Mouse (Mus musculus) limb, embryonic 14.5 days (tissue): ENCODE measurements around the gene Wdr4. TPM values are rescaled to one million over a fixed set of nuclear protein-coding genes. Genes with fewer than 3 reads are reported as not detected.

Experiments
- ATAC-seq: fragments of 200-750 bp; cut with Nextera tagmentation; 2 replicates; pipeline ENCODE4 v1.8.0; 2017; ENCODE audit warnings: low read depth, moderate number of reproducible peaks, moderate TSS enrichment; ENCODE audit not compliant: low FRiP score
- DNase-seq: peaks from one replicate; pipeline ENCODE4 v3.0.0-alpha.2; 2015; ENCODE audit warnings: low spot score
- H3K27ac ChIP-seq: fragments of 300-500 bp; sonication (generic); replicated peaks from 2 replicates; pipeline ENCODE4 v1.5.1; 2014; ENCODE audit warnings: low read depth, mild to moderate bottlenecking, low read length, moderate library complexity, mixed read lengths
- H3K27me3 ChIP-seq: fragments of 300-500 bp; sonication (generic); 2 replicates; pipeline ENCODE4 v1.6.1; 2014; ENCODE audit warnings: low read length, mixed read lengths; ENCODE audit not compliant: control insufficient read depth, insufficient read depth
- H3K36me3 ChIP-seq: fragments of 300-500 bp; sonication (generic); 2 replicates; pipeline ENCODE4 v1.6.1; 2014; ENCODE audit warnings: mild to moderate bottlenecking, low read length, moderate library complexity, mixed read lengths; ENCODE audit not compliant: control insufficient read depth, insufficient read depth
- H3K4me1 ChIP-seq: fragments of 300-500 bp; sonication (generic); 2 replicates; pipeline ENCODE4 v1.6.1; 2014; ENCODE audit warnings: antibody characterized with exemption, low read length, mixed read lengths; ENCODE audit not compliant: control insufficient read depth, insufficient read depth
- H3K4me2 ChIP-seq: fragments of 300-500 bp; sonication (generic); replicated peaks from 2 replicates; pipeline ENCODE4 v1.6.1; 2014; ENCODE audit warnings: low read depth, mild to moderate bottlenecking, low read length, moderate library complexity; ENCODE audit not compliant: severe bottlenecking
- H3K4me3 ChIP-seq: fragments of 300-500 bp; sonication (generic); replicated peaks from 2 replicates; pipeline ENCODE4 v1.5.1; 2014; ENCODE audit warnings: low read length
- H3K9ac ChIP-seq: fragments of 300-500 bp; sonication (generic); 2 replicates; pipeline ENCODE4 v1.6.1; 2014; ENCODE audit warnings: mild to moderate bottlenecking, low read depth, low read length, moderate library complexity; ENCODE audit not compliant: severe bottlenecking
- H3K9me3 ChIP-seq: fragments of 300-500 bp; sonication (generic); 2 replicates; pipeline ENCODE4 v1.6.1; 2016; ENCODE audit warnings: low read length; ENCODE audit not compliant: control insufficient read depth
- POLR2A ChIP-seq: fragments of 200-500 bp; IDR thresholded peaks from 2 replicates; pipeline ENCODE4 v1.8.0; 2012; ENCODE audit warnings: inconsistent platforms, mild to moderate bottlenecking, moderate library complexity, borderline replicate concordance; ENCODE audit not compliant: insufficient read depth, insufficient read length; ENCODE audit errors: extremely low read depth
- WGBS: fragments of 180-500 bp; shearing (Covaris S2); extraction: QIAGEN DNeasy Blood & Tissue Kit; methylation state at CpG from one replicate; pipeline ENCODE4 v1.1.7; 2014; 5-methylcytosine and 5-hydroxymethylcytosine counted together
- polyA plus RNA-seq, 2 experiments: library from polyadenylated mRNA; depleted of rRNA in 1 of 2; stranded (reverse) in 1 of 2; unstranded in 1 of 2; fragments of >200 nt; fragmentation: Nextera tagmentation in 1 of 2; extraction: Ambion mirVana in 1 of 2; gene quantifications; 2 replicates each; pipeline versions ENCODE4 v1.2.1 to v1.2.3; 2012 to 2014

Gene Wdr4
- polyA plus RNA-seq, 2 experiments: 29.6 to 45.0 TPM

DNA sequence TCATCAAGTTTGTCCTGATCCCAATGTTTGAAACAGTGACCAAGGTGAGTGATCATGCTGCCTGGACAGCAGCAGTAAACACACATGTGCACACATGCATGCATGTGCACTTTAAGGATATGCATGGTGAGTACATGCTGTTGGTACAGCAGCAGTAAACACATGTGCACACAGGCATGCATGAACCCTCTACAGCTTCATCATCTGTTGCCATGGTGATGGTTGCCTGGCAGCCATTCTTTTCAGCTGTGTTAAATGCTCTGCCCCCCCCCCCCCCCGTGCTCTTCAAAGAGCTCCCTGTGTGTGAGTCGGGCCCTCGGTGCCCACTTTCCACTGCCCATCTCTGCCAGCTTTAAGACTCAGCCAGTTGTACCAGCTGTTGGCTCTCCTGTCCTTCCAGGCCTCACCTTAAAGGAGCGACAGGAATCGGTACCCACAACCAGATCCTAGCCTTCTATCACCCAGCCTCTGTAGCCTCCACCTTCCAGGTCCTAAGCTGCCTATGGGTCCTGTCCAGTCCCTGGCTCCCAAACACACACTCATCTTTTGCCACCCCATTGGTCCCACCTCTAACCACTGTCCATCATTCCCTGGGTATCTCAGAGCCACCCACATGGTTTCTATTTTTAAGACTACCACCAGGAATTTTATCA is 48.9 kb downstream of the Wdr4 start:
- peaks cover 73% of the 10 kb centered on the region for H3K36me3 ChIP-seq
- no peak for TF ChIP-seq POLR2A
- no peak overlapping the region for H3K4me2 ChIP-seq
- no peaks in the 10 kb centered on the region for H3K4me1 ChIP-seq
- no peak for ATAC-seq
- DNase-seq: no peak
- no peaks in the 10 kb centered on the region for H3K9me3 ChIP-seq
- no peak overlapping the region for H3K27ac ChIP-seq
- no peak overlapping the region for H3K4me3 ChIP-seq
- 90% methylated on average over 5 of the region's 5 CpGs for WGBS
- H3K27me3 ChIP-seq: no peaks in the 10 kb centered on the region
- no peak overlapping the region for H3K9ac ChIP-seq

DNA sequence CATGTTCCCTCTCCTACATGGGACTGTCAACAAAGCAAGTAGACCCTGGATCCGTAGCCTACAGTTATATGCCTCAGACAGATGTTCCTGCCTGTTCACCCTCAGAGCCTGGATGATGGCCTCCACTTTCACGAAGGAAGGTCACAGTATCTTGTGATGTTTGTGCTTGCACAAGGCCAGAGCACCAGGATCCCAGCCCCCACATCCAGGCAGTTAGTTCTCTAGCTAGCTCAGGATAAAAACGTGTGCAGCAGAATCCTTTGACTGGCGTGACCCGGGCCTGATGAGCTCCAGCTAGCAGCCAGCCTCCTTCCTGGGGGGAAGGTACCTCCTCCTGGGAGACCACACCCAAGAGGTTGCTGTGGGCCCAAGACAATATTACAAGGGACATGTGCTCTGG is 51.3 kb downstream of the Wdr4 start:
- Histone ChIP-seq H3K4me3 (no peak overlapping the region), H3K9me3 (no peaks in the 10 kb centered on the region), H3K27me3 (no peaks in the 10 kb centered on the region), H3K27ac (no peak overlapping the region), H3K9ac (no peak overlapping the region), H3K36me3 (peaks cover 66% of the 10 kb centered on the region), H3K4me1 (no peaks in the 10 kb centered on the region), H3K4me2 (no peak overlapping the region)
- no peak for DNase-seq
- no peak for ATAC-seq
- 72% methylated on average over 5 of the region's 5 CpGs for WGBS
- TF ChIP-seq POLR2A: no peak

DNA sequence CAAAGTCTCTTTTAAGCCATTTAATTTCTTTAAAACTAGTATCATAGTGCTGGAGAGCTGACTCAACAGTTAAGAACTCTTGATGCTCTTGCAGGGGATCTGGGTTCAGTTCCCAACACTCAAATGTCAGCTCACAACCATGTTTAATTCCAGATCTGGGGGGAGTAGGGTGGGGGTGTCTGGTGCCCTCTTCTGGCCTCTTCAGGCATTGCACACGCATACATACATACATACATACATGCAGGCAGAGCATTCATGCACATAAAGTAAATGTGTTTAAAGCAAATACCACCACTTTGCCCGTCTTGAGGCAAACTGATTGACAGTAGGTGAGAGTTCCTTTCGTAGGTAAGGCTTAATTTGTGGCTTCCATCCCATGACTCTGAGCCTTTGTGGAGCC is 52.9 kb downstream of the Wdr4 start:
- H3K9ac ChIP-seq: no peak overlapping the region
- H3K9me3 ChIP-seq: no peaks in the 10 kb centered on the region
- no peak for TF ChIP-seq POLR2A
- no peaks in the 10 kb centered on the region for H3K4me1 ChIP-seq
- H3K36me3 ChIP-seq: peaks cover 62% of the 10 kb centered on the region
- H3K4me2 ChIP-seq: no peak overlapping the region
- ATAC-seq (no peak), DNase-seq (no peak)
- no peak overlapping the region for H3K27ac ChIP-seq
- H3K27me3 ChIP-seq: no peaks in the 10 kb centered on the region
- no peak overlapping the region for H3K4me3 ChIP-seq
- 97% methylated on average over 3 of the region's 3 CpGs for WGBS

DNA sequence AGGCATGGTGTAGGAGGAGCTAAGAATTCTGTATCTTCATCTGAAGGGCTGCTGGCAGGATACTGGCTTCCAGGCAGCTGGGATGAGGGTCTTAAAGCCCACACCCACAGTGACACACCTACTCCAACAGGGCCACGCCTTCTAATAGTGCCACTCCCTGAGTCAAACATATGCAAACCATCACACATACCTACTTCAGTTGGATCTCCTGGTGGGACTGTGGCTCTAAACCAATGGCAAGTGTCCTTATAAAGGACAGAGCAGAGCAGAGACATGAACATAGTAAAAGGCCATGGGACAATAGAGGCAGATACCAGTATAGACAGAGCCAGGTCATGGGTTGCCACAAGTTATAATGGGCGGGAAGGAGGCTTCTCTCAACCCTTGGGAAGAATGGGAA is 57.3 kb downstream of the Wdr4 start:
- 97% methylated on average over 2 of the region's 2 CpGs for WGBS
- ATAC-seq (no peak), DNase-seq (no peak)
- Histone ChIP-seq H3K4me2 (no peak overlapping the region), H3K36me3 (peaks cover 44% of the 10 kb centered on the region), H3K27ac (no peak overlapping the region), H3K9me3 (no peaks in the 10 kb centered on the region), H3K27me3 (no peaks in the 10 kb centered on the region), H3K4me1 (no peaks in the 10 kb centered on the region), H3K9ac (no peak overlapping the region), H3K4me3 (no peak overlapping the region)
- no peak for TF ChIP-seq POLR2A

DNA sequence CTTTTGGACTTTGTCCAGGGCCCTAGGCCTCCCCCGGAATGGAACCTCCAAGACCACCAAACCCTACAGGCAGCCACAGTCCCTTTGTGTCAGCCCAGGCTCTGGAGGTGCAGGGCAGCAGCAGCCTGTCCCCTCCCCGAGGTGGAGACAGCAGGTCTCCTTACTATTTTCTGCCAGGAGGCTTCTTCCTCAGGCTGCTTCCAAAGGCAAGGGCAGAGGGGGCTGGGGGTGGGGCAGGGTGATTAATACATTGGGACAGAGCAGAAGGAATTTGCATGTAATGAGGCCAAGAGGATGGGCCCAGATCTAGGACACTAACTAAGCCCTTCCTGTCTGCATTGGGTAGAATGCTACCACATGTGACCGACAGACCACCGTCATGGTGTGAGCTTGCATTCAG is 59.4 kb downstream of the Wdr4 start:
- 75% methylated on average over 4 of the region's 4 CpGs for WGBS
- no peak for TF ChIP-seq POLR2A
- DNase-seq: no peak

More for the DNA sequence above, 59.4 kb downstream of the Wdr4 start:
- Histone ChIP-seq H3K27me3 (no peaks in the 10 kb centered on the region), H3K4me3 (no peak overlapping the region), H3K36me3 (peaks cover 40% of the 10 kb centered on the region), H3K27ac (no peak overlapping the region), H3K9ac (no peak overlapping the region), H3K4me1 (no peaks in the 10 kb centered on the region), H3K9me3 (no peaks in the 10 kb centered on the region), H3K4me2 (no peak overlapping the region)
- no peak for ATAC-seq
